Mouse (Mus musculus): Measurements from ENCODE around the gene Col25a1. TPM values are rescaled to one million over a fixed set of nuclear protein-coding genes. Genes with fewer than 3 reads are reported as not detected.

Col25a1 gene
- polyA plus RNA-seq, 1 experiment = 0.05 TPM

GRCm38 (mm10) chr3:130328909-130329308 lies 197.6 kb downstream of the Col25a1 start:
- TF ChIP-seq CEBPB (IDR thresholded peaks at IDR 0.05; ENCODE audit: low read depth) (no peak), USF1 (IDR thresholded peaks at IDR 0.05; ENCODE audit: low read depth) (no peak), MAX (IDR thresholded peaks at IDR 0.05) (no peak), CTCF (IDR thresholded peaks at IDR 0.05; ENCODE audit: control insufficient read depth, insufficient read depth, insufficient read length) (no peak), FOSL1 (IDR thresholded peaks at IDR 0.05; ENCODE audit: insufficient read depth, low read length, poor library complexity, severe bottlenecking) (no peak), MYOD1 (IDR thresholded peaks at IDR 0.05; ENCODE audit: control insufficient read depth, insufficient read length, low read depth) (no peak), MYOG (IDR thresholded peaks at IDR 0.05; ENCODE audit: control insufficient read depth, extremely low read depth, insufficient read length) (no peak)
- Histone ChIP-seq H3K79me2 (ENCODE audit: control insufficient read depth, insufficient read depth) (no peaks in the 10 kb centered on the region), H3K27me3 (ENCODE audit: control insufficient read depth, insufficient read depth, insufficient read length) (no peaks in the 10 kb centered on the region), H3K4me3 (ENCODE audit: insufficient read depth, poor library complexity, severe bottlenecking) (no peak overlapping the region), H3ac (ENCODE audit: control insufficient read depth, insufficient read length, low read depth) (no peak overlapping the region), H3K36me3 (ENCODE audit: control insufficient read depth, insufficient read depth) (no peaks in the 10 kb centered on the region), H3K79me3 (ENCODE audit: low read depth) (no peaks in the 10 kb centered on the region)

- Histone ChIP-seq H3ac (ENCODE audit: control insufficient read depth, insufficient read length, low read depth) (no peak overlapping the region), H3K4me3 (ENCODE audit: insufficient read depth, poor library complexity, severe bottlenecking) (no peak overlapping the region), H3K79me2 (ENCODE audit: control insufficient read depth, insufficient read depth) (no peaks in the 10 kb centered on the region), H3K79me3 (ENCODE audit: low read depth) (no peaks in the 10 kb centered on the region), H3K36me3 (ENCODE audit: control insufficient read depth, insufficient read depth) (no peaks in the 10 kb centered on the region), H3K27me3 (ENCODE audit: control insufficient read depth, insufficient read depth, insufficient read length) (no peaks in the 10 kb centered on the region)
- TF ChIP-seq MAX (IDR thresholded peaks at IDR 0.05) (no peak), MYOG (IDR thresholded peaks at IDR 0.05; ENCODE audit: control insufficient read depth, extremely low read depth, insufficient read length) (no peak), FOSL1 (IDR thresholded peaks at IDR 0.05; ENCODE audit: insufficient read depth, low read length, poor library complexity, severe bottlenecking) (no peak), CTCF (IDR thresholded peaks at IDR 0.05; ENCODE audit: control insufficient read depth, insufficient read depth, insufficient read length) (no peak), MYOD1 (IDR thresholded peaks at IDR 0.05; ENCODE audit: control insufficient read depth, insufficient read length, low read depth) (no peak), USF1 (IDR thresholded peaks at IDR 0.05; ENCODE audit: low read depth) (no peak), CEBPB (IDR thresholded peaks at IDR 0.05; ENCODE audit: low read depth) (no peak)
Measured at GRCm38 (mm10) chr3:130329833-130330555, 198.7 kb downstream of the Col25a1 start.

GRCm38 (mm10) chr3:130330556-130330950 lies 199.3 kb downstream of the Col25a1 start:
- Histone ChIP-seq H3K36me3 (ENCODE audit: control insufficient read depth, insufficient read depth) (no peaks in the 10 kb centered on the region), H3K79me3 (ENCODE audit: low read depth) (no peaks in the 10 kb centered on the region), H3K27me3 (ENCODE audit: control insufficient read depth, insufficient read depth, insufficient read length) (no peaks in the 10 kb centered on the region), H3ac (ENCODE audit: control insufficient read depth, insufficient read length, low read depth) (no peak overlapping the region), H3K4me3 (ENCODE audit: insufficient read depth, poor library complexity, severe bottlenecking) (no peak overlapping the region), H3K79me2 (ENCODE audit: control insufficient read depth, insufficient read depth) (no peaks in the 10 kb centered on the region)
- TF ChIP-seq MYOD1 (IDR thresholded peaks at IDR 0.05; ENCODE audit: control insufficient read depth, insufficient read length, low read depth) (no peak), CTCF (IDR thresholded peaks at IDR 0.05; ENCODE audit: control insufficient read depth, insufficient read depth, insufficient read length) (no peak), CEBPB (IDR thresholded peaks at IDR 0.05; ENCODE audit: low read depth) (no peak), FOSL1 (IDR thresholded peaks at IDR 0.05; ENCODE audit: insufficient read depth, low read length, poor library complexity, severe bottlenecking) (no peak), MAX (IDR thresholded peaks at IDR 0.05) (no peak), MYOG (IDR thresholded peaks at IDR 0.05; ENCODE audit: control insufficient read depth, extremely low read depth, insufficient read length) (no peak), USF1 (IDR thresholded peaks at IDR 0.05; ENCODE audit: low read depth) (no peak)

- Histone ChIP-seq H3K79me2 (ENCODE audit: control insufficient read depth, insufficient read depth) (no peaks in the 10 kb centered on the region), H3K4me3 (ENCODE audit: insufficient read depth, poor library complexity, severe bottlenecking) (no peak overlapping the region), H3K79me3 (ENCODE audit: low read depth) (no peaks in the 10 kb centered on the region), H3ac (ENCODE audit: control insufficient read depth, insufficient read length, low read depth) (no peak overlapping the region), H3K27me3 (ENCODE audit: control insufficient read depth, insufficient read depth, insufficient read length) (no peaks in the 10 kb centered on the region), H3K36me3 (ENCODE audit: control insufficient read depth, insufficient read depth) (no peaks in the 10 kb centered on the region)
- no peak for TF ChIP-seq CEBPB (IDR thresholded peaks at IDR 0.05; ENCODE audit: low read depth)
- no peak for TF ChIP-seq FOSL1 (IDR thresholded peaks at IDR 0.05; ENCODE audit: insufficient read depth, low read length, poor library complexity, severe bottlenecking)
- TF ChIP-seq MAX (IDR thresholded peaks at IDR 0.05) = no peak
- TF ChIP-seq MYOD1 (IDR thresholded peaks at IDR 0.05; ENCODE audit: control insufficient read depth, insufficient read length, low read depth) = no peak
- no peak for TF ChIP-seq USF1 (IDR thresholded peaks at IDR 0.05; ENCODE audit: low read depth)
- TF ChIP-seq CTCF (IDR thresholded peaks at IDR 0.05; ENCODE audit: control insufficient read depth, insufficient read depth, insufficient read length) = no peak
- no peak for TF ChIP-seq MYOG (IDR thresholded peaks at IDR 0.05; ENCODE audit: control insufficient read depth, extremely low read depth, insufficient read length)
Measured at GRCm38 (mm10) chr3:130332347-130332913, 201.1 kb downstream of the Col25a1 start.

- Histone ChIP-seq H3K4me3 (ENCODE audit: insufficient read depth, poor library complexity, severe bottlenecking) (no peak overlapping the region), H3ac (ENCODE audit: control insufficient read depth, insufficient read length, low read depth) (no peak overlapping the region), H3K79me2 (ENCODE audit: control insufficient read depth, insufficient read depth) (no peaks in the 10 kb centered on the region), H3K36me3 (ENCODE audit: control insufficient read depth, insufficient read depth) (no peaks in the 10 kb centered on the region), H3K79me3 (ENCODE audit: low read depth) (no peaks in the 10 kb centered on the region), H3K27me3 (ENCODE audit: control insufficient read depth, insufficient read depth, insufficient read length) (no peaks in the 10 kb centered on the region)
- TF ChIP-seq MYOG (IDR thresholded peaks at IDR 0.05; ENCODE audit: control insufficient read depth, extremely low read depth, insufficient read length) (no peak), MYOD1 (IDR thresholded peaks at IDR 0.05; ENCODE audit: control insufficient read depth, insufficient read length, low read depth) (no peak), CTCF (IDR thresholded peaks at IDR 0.05; ENCODE audit: control insufficient read depth, insufficient read depth, insufficient read length) (no peak), CEBPB (IDR thresholded peaks at IDR 0.05; ENCODE audit: low read depth) (no peak), FOSL1 (IDR thresholded peaks at IDR 0.05; ENCODE audit: insufficient read depth, low read length, poor library complexity, severe bottlenecking) (no peak), USF1 (IDR thresholded peaks at IDR 0.05; ENCODE audit: low read depth) (no peak), MAX (IDR thresholded peaks at IDR 0.05) (no peak)
Measured at GRCm38 (mm10) chr3:130337857-130338256, 206.6 kb downstream of the Col25a1 start.

Measured in C2C12 (cell line).